Mouse (Mus musculus): ENCODE data around the gene Zbtb20.
A peak's percentile ranks its signal among the peaks of the same experiment; 100 is the strongest.

The Zbtb20 gene

DNA sequence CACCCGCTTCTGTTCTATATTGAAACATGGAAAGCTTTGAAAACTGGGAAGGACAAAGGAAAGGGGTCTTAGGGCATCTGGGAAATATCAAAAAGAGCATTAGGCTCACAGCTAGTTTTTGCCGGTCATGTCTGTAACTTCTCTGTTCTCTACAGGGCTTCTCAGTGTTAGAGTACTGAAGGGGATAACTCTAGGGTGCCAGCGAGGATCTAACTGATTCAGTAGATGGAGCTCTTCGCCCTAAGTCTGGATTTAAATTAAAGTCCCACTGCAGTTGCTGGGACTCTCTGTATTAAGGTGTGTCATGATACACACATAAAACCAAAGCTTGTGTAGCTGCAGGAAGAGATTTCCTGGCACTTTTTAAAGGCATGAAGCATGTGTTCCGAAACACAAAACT, 634.8 kb downstream of the Zbtb20 start:
- DNase-seq (ENCODE audit: low spot score in 2 of 2), result no peak

DNA sequence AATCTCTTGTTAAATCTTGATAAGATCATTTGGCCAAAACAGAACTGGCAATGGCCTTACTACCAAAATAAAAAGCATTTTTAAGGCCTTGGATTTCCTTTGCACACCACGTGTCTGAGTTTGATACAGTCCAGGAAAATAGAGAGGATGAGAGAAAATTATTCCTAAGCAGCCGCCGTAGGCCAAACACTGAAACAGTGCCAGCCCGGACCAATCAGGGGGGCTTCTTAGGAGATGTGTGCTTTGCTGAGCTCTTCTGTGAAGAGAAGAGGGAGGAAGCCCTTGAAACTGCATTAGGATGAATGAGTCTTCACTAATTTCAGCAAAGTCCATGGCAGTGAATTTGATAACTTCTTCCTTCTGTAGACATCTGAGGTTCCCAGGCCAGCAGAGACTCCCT, 635.9 kb downstream of the Zbtb20 start:
- DNase-seq (ENCODE audit: low spot score in 2 of 2), result no peak

DNA sequence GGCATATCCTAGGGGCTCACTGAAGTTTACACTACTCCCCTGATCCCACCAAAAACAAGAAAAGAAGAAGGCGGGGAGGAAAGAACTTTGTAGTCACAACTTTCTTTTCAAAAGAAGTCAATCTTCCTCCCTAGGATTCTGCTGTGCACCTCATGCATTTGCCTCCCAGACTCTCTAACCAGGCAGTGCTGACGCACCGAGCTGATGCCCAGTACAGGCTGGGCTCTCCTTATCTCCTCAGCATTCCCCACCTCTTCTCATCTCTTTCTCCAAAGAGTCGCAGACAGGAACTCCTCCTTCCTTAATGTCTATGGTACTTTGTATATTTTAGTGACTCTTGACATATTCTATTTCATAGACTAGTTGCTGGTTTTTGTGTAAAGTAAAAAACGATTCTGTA, 638.3 kb downstream of the Zbtb20 start:
- no peak for DNase-seq (ENCODE audit: low spot score in 2 of 2)

DNA sequence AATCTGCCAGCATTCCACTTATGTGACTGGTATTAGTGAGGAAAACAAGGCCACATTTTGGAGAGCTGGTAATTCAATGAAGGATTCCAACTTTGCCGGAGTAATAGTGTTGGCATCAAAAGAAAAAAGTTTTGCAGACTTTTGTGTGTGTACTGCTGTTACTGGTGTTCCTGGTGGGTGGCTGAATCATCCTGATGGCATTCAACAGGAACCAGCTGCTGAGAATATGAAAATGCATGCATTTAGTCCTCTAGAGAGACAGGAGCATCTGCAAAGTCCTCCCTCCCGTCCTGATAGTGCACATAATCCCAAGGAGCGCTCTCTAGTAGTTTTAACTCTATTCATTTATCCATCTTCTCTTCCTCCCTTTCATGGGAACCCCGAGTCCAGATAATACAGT, 639.9 kb downstream of the Zbtb20 start:
- no peak for DNase-seq (ENCODE audit: low spot score in 2 of 2)

DNA sequence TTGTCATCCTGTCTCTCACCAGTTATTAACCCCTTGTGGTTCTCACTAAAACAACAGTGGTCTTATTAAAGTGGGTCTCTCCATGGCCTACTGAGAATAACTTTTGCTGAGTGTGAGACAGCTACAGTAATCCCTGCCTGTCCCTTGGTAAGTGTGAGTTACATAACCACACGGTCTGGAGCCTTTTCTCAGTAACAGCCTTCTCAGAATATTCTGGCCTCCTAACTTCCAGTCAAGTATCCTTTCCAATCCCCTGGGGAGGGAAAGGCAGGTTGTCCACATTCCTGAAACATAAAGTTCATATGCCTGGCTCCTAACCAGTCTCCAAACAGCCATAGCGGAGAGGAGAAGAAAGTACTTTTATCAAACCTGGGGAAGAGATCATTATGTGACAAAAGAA, 644.6 kb downstream of the Zbtb20 start:
- DNase-seq (ENCODE audit: low spot score in 2 of 2), result no peak

DNA sequence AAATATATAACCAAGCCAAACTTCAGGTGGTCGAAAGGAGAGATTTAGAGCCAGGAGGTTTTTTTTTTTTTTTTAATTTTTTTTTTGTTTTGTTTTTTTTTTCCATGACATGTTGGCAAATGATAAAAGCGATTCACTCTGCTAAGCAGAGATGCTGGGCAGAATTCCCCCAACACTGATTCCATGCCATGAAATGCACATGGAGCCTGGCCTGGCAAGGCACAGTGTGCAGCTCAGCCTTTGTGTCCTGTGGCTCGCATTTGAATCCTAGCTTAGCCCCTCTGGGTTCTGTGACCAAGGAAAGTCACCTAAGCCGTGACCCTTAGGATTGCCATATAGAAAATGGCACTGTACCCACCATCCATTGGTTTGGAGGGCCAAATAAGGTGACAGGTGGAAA, 646.8 kb downstream of the Zbtb20 start:
- DNase-seq (ENCODE audit: low spot score in 2 of 2), result no peak

DNA sequence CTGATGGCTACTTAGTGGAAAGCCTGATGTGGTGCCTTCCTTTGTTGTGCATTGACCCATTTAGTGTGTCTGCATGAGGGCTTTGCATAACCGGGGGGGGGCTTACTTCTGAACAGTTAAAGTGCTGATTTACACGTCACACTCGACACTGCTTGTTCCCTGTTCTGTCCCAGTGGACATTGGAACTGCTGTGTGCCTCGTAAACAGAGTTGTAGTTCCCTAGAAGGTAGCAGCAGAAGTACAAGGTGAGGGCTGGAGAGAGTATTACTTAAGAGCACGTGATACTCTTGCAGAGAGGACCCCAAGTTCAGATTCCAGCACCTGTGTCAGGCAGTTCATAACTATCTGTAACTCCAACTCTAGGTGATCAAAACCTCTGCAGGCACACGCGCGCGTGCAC, 648.5 kb downstream of the Zbtb20 start:
- no peak for DNase-seq (ENCODE audit: low spot score in 2 of 2)

DNA sequence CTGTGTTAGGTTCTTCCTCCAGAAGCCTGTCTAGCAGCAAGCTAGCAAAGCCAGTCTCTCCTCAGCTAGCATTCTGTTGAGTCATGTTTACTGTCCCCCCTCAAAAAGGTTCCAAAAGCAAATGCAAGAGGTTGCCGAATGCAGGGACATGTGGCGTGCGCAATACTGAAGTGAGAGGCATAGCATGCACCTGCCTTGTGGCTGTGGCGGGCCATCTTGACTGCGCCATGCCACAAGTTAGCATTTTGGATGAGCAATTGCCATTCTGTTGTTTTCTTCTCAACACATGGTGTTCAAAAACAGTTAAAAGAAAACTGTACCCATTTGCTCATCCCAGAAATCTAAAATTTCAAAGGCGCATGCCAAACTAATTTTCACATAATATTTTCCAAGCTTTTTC, 649.9 kb downstream of the Zbtb20 start:
- DNase-seq (ENCODE audit: low spot score in 2 of 2), result no peak

DNA sequence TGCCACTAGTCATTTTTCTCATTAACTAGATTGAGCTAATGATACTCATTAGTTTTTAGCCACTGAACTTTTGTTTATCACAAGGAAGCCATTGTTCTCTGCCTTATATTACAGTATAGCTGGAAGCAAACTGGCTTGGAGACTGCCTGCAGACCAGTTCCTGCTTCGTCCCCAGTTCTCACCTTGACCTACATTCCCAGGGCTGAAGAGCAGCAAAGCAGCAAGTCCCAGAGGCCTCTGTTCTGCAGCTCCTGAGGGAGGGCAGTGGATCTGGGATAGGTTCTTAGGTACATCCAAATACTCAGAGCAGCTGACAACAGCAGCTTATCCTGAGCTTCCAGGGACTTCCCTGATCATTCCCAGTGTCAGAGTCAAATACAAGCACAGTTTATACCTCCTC, 652.6 kb downstream of the Zbtb20 start:
- DNase-seq (ENCODE audit: low spot score in 2 of 2), result no peak

DNA sequence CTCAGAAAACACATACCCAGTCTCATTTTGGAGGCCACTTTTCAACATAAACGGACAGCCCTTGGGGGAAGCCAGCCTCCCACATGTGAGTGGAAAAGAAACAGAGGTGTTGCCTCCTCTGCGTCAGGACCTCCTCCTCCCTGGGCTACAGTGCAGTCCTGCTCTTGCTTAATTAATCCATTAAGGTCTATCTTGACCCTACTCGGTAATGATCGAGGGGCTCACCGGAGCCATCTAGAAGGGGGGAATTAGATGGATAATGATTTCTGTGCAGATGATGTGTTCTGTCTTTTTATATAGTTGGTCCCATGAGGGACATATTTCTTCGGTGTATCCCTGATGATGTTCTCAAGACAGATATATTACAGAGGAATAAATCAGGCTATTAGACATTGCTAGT, 655.6 kb downstream of the Zbtb20 start:
- DNase-seq (ENCODE audit: low spot score in 2 of 2), result no peak

DNA sequence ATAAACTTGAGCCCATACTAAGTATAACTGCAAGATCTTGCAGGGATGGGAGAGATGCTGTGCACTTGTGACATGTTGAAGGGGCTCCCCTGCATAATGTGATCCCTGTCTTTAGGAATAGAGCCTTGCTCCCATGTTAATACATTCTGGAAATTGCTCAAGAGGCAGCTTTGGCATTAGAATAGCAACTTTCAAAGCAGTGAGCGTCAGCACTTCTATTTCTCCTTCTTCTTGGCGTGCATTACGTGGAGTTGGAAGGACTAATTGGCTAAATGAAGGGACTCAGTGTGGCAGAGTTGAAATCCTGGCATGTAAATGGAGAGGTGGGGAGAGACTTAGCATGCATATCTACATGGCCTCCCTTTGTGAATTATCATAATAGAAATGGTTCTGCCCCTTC, 658.4 kb downstream of the Zbtb20 start:
- DNase-seq (ENCODE audit: low spot score in 2 of 2), result peak in 1 of 2 experiments; percentile 63

DNA sequence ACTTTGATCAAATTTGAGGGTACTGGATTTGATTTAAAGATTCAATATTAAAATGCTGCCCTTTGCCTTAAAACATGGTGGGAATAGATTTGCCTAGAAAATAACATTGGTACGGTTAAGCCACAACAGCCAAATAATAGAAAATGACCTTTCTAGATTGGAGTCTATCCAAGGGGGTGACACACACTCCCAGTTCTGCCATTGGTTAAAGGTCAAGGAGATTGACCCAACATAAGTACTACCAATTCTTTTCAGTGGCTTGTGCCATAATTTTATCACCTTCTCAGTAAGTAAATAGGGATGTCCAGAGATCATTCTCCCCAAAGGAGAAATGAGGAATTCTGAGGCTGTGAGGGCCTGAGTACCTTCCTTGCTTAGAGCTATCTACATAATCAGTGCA, 660.2 kb downstream of the Zbtb20 start:
- DNase-seq (ENCODE audit: low spot score in 2 of 2), result no peak

DNA sequence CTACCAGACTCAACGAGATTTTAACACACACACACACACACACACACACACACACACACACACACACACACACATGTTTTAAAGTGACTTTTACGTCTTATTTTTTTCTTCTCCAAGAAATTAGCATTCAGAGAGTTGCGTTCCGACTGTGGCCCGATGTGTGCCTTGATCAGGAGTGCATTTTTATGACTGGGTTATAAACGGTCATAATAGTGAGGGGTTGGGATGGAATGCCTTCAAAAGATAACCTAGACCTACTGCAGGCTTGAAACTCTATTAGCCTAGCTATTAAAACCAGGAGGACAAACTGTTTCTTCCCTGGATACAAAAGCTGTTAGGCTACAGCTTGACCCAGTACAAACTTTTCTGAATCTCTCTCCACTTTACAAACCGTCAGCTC, 661.5 kb downstream of the Zbtb20 start:
- no peak for DNase-seq (ENCODE audit: low spot score in 2 of 2)

DNA sequence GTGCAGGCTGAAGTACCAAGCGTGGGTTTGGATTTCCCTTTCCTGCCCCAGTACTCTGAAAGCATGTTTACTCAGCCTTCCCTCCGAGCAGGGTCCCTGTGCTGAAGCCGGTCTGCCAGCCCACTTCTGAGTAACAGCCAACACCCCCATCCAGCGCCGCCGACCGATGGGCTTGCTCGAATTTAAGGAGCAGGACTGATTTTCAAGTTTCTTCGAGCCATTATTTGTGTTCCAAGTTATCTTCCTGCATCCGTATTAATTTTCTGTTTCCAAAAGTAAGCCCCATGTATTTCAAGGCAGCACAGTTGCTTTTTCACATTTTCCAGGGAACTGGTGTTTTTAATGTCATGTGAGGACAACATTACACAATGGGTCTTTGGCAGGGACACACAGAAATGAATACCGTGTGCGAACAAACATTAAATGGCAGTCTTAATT, 664.0 kb downstream of the Zbtb20 start:
- peak in 1 of 2 experiments; percentile 45 for DNase-seq (ENCODE audit: low spot score in 2 of 2)

DNA sequence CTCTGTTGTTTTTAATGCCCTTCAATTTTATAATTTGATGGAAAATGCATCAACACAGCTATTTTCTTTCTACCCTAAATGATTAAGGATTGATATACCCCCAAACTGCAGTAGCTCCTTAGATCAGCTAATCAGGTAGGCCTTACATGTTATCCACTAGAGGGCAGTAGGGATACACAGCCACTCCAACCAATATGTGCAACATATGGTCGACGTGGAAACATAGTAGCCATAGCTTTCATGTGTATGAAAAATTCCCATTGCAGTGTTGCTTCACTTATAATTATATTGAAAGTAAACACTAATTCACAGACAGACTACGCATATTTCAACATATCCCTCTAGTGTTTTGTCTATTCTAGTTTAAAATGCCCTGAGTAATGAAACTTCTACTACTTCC, 664.4 kb downstream of the Zbtb20 start:
- no peak for DNase-seq (ENCODE audit: low spot score in 2 of 2)

DNA sequence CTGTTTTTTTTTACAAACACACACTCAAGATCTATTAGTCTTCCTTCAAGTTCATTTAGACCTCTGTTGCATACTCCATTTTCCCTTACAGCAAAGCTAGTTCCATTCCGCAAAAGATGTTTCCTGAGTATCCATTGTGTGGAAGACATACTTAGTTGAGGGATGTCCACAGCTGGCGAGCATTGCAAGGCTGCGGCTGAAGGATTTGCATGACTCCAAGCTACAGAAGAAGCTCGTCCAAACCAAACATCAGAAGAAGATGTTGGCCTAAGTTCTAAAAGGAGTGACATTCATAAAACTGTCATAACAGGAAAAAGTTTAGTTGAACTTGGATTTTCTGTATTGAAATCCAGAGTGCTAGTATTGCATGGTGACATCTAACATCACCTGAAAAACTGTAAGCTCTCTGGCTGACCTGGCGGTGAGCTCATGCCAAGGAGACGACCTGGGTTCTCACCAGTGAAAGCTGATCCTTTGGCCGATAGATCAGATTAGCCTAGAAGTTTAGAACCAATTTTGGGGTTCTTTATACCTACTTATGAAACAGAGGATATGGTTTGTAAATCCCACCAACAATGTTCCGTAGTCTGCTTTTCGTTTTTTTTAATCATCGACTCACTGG, 665.0 kb downstream of the Zbtb20 start:
- no peak for DNase-seq (ENCODE audit: low spot score in 2 of 2)

DNA sequence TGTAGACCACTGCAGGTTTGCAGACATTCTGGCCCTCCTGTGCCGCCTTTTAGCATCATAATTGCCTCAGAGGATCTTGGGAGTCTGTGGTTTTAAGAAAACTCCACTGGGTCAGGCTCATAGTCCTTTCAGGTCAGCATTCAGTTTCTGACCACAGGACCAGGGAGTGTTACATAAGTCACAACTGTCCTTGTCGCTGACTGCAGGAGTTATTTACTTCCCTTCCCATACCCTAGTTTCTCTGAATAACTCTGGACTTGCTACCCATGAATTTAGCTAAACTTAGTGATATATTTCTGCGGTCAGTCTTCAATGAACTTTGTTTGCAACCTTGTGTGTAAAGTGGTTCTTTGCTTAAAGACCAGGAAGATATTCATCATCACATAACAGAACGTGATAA, 669.6 kb downstream of the Zbtb20 start:
- DNase-seq (ENCODE audit: low spot score in 2 of 2), result no peak

DNA sequence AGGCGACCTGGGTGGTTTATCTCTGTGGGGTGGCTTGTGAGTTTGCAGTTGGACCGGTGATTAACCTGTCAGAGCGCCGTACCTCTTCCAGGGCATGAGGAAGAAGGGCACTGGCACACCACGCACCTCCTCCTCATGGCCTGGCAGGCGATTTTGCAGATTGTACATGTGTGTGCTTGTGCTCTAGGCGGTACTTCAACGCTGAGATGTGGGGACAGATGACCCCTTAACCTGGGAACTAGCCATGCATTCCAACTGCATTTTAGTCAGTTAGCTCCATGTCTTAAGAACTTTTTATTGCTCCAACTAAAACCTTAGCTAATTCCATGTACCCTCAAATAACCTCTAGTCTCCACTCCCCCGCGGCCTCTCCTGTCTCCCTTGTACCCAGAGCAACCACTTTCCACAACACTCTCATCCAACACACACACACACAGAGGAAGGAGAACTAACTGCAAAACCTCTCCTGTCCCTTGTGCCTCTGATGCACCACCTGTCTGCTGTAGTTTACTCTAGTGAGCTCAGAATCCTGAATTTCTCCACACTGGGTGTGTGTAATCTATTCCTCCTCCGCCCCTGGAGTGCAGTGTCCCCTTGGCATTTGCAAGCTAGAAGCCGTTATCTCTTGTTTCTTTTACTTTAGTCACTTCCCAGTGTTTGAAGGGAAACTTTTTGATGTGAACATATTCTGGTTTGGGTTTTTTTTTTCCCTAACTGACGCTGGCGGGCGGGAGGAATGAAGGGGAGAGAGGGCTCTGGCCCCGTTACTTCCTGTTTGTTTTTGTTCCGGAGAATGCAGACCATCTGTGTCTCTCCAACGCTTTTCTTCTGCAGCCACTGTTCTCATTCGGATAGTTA, 671.9 kb downstream of the Zbtb20 start:
- DNase-seq (ENCODE audit: low spot score in 2 of 2), result no peak

DNA sequence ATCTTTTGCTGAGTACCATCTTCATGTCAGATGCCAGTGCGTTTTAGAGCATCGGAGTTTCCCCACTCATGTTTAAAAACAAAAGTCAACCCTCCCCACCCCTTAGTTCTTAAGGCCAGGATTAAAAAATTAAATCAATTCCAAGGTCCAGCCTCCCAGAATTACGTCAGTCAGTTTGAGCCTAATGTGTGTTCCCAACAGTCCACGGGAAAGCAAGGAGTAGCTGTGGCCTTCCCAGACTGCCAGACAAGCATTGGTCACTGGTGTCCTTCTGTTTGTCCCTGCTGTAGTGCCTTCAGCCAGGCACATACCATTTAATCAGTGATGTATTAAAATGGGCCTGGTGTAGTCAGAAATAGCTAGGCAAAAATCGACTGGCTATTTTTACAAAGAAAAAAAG, 673.1 kb downstream of the Zbtb20 start:
- DNase-seq (ENCODE audit: low spot score in 2 of 2), result no peak

DNA sequence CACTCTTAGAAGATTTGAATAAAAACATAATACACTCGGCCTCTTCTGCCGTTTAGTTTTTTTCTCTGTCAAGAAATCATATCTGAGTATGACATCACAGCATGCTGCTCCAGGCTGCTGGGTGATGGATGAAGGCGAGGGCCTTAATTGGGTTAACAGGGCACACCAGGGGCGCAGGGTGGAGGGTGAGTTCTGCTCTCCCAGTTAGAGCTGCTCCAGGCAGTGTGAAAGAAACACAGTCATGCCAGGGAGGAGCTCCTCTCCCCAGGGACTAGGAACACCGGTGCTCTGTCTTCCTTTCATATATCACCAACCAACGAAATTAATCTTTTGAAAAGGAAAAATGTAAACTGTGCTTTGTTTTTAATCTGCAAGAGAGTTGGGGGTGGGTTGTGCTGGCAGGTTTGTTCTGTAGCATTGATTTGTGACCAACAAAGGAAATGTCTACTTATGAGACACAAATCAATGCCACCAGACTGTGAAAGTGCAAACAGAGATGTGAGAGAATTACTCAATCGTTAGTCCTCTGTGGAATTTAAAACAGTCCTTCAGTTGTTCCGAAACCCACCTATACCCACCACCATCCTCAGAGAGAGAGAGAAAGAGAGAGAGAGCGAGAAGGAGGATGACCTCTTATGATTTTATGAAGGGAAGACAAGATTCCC, 673.9 kb downstream of the Zbtb20 start:
- DNase-seq (ENCODE audit: low spot score in 2 of 2), result no peak

DNA sequence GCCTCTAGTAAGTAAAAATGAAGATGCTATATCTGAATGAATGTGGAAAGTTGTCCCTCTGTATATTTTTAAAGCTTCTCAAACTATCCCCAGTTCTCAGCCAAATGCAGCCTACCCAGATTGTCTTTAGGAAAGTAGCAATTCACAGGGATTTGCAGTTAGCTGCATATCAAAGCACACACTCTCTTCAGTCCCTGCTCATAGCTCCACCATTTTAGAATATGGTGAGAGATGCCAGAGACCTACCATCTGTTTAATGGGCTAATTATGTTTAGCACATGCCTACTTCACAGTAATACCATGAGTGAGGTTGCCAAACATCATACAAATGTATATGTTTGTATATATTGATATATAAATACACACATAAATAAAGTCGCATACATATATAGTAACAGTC, 676.8 kb downstream of the Zbtb20 start:
- no peak for DNase-seq (ENCODE audit: low spot score in 2 of 2)

DNA sequence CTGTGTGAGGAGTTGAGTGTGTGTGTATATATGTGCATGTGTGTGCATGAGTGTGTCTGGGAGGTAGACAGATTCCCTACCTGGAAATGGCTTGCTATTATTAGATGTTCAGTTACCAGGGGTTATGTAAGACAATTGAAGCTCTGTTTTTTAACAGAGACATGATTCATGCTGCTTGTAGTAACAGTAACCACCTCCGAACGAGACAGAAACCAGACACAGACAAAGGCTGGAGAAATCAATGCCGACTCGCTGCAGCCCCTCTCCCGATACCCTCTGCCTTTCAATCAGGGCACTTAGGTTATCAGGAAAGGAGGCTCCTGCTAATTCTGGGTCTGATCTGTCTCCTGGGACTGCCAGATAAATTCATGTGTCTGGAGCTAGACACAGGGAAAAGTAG, 681.7 kb downstream of the Zbtb20 start:
- no peak for DNase-seq (ENCODE audit: low spot score in 2 of 2)

DNA sequence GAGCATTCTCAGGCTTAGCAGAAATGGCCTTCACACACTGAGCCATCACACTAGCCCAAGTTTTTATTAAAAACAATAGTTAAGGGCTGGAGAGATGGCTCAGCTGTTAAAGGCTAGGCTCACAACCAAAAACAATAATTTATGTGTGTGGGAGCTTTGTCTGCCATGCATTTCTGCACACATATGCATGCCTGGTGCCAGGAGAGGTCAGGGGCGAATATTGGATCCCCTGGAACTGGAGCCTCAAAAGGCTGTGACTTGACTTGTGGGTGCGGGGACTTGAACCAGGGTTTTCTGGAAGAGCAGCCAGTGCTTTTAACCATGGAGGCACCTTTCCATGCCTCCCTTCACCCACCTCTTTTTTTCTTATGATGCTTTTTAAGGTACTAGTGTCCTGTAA, 685.6 kb downstream of the Zbtb20 start:
- no peak for DNase-seq (ENCODE audit: low spot score in 2 of 2)
